Mouse (Mus musculus) G1E (cell line): Measurements from ENCODE around the gene Iglon5. TPM values are rescaled to one million over a fixed set of nuclear protein-coding genes. Genes with fewer than 3 reads are reported as not detected.

ENCODE experiments used
- ATAC-seq: 2 replicates; pipeline ENCODE4 v1.8.0; 2016; ENCODE audit warnings: mild to moderate bottlenecking; ENCODE audit not compliant: insufficient number of reproducible peaks, poor library complexity, low FRiP score, severe bottlenecking; ENCODE audit errors: extremely low read depth
- DNase-seq: peaks from one replicate; pipeline ENCODE4 v3.0.0; 2012; ENCODE audit warnings: low spot score
- H3K27me3 ChIP-seq: 2 replicates; pipeline ENCODE4 v1.6.1; 2012; ENCODE audit warnings: mild to moderate bottlenecking, low read length, inconsistent platforms; ENCODE audit not compliant: insufficient read depth
- H3K36me3 ChIP-seq: replicated peaks from 2 replicates; pipeline ENCODE3; 2012; ENCODE audit warnings: mild to moderate bottlenecking, inconsistent platforms
- H3K4me1 ChIP-seq: 2 replicates; pipeline ENCODE4 v1.6.1; 2012; ENCODE audit warnings: low read depth, low read length, inconsistent platforms, mixed read lengths; ENCODE audit not compliant: insufficient read depth
- H3K4me3 ChIP-seq: 2 replicates; pipeline ENCODE4 v1.5.1; 2012; ENCODE audit warnings: low read depth, mild to moderate bottlenecking, inconsistent platforms, low read length, moderate library complexity, mixed read lengths
- H3K9me3 ChIP-seq: replicated peaks from 2 replicates; pipeline ENCODE4 v1.6.1; 2012; ENCODE audit warnings: inconsistent platforms
- CTCF ChIP-seq: IDR thresholded peaks from 2 replicates; pipeline ENCODE4 v1.5.1; 2012; ENCODE audit warnings: low read depth, low read length, inconsistent platforms, mixed read lengths
- GATA1 ChIP-seq: IDR thresholded peaks from 2 replicates; pipeline ENCODE4 v1.6.1; 2012; ENCODE audit warnings: borderline replicate concordance, low read length, inconsistent platforms, mixed read lengths
- GATA2 ChIP-seq: IDR thresholded peaks from 2 replicates; pipeline ENCODE4 v1.6.1; 2012; ENCODE audit warnings: low read depth, low read length, inconsistent platforms, borderline replicate concordance
- POLR2AphosphoS5 ChIP-seq: IDR thresholded peaks from 2 replicates; pipeline ENCODE4 v1.6.1; 2012; ENCODE audit warnings: low read depth, low read length, inconsistent platforms; ENCODE audit not compliant: insufficient replicate concordance
- TAL1 ChIP-seq: conservative IDR thresholded peaks from 2 replicates; pipeline ENCODE4 v1.6.1; 2012; ENCODE audit warnings: low read depth, low read length, inconsistent platforms, mixed read lengths
- polyA plus RNA-seq: library from polyadenylated mRNA; stranded (reverse); fragments of >175 nt; gene quantifications from 2 replicates; pipeline ENCODE4 v1.2.3, GENCODE M21; 2012
- total RNA-seq, 2 experiments: library from RNA; stranded (forward) in 1 of 2; stranded (reverse) in 1 of 2; fragments of 200-1000 nt in 1 of 2; fragments of >200 nt in 1 of 2; fragmentation: Nextera tagmentation in 1 of 2; gene quantifications; 2 replicates each; pipeline ENCODE4 v1.2.3; 2014 to 2017

The Iglon5 gene
- total and polyA plus RNA-seq, 3 experiments, result 0.05 TPM; not detected in 2

- Histone ChIP-seq H3K27me3 (0 out of 2 replicates have a peak, but pooled peaks cover 2% of the 10 kb centered on the region), H3K4me1 (no peaks in the 10 kb centered on the region), H3K4me3 (no peak overlapping the region), H3K9me3 (no peaks in the 10 kb centered on the region), H3K36me3 (no peaks in the 10 kb centered on the region)
- DNase-seq (no peak), ATAC-seq (no peak)
- TF ChIP-seq GATA2 (no peak), GATA1 (no peak), CTCF (no peak)
Observed at GRCm38 (mm10) chr7:43515076-43515475, 25.2 kb upstream of the Iglon5 start.

GRCm38 (mm10) chr7:43512519-43512918, 22.6 kb upstream of the Iglon5 start:
- no peak for TF ChIP-seq GATA2
- no peak for TF ChIP-seq POLR2AphosphoS5
- no peak for TF ChIP-seq GATA1
- no peak for TF ChIP-seq CTCF
- no peak for TF ChIP-seq TAL1
- ATAC-seq (no peak), DNase-seq (no peak)
- no peaks in the 10 kb centered on the region for H3K9me3 ChIP-seq
- H3K4me1 ChIP-seq, result no peaks in the 10 kb centered on the region
- no peaks in the 10 kb centered on the region for H3K27me3 ChIP-seq
- H3K4me3 ChIP-seq, result no peak overlapping the region
- no peaks in the 10 kb centered on the region for H3K36me3 ChIP-seq

- no peaks in the 10 kb centered on the region for H3K9me3 ChIP-seq
- H3K36me3 ChIP-seq, result no peaks in the 10 kb centered on the region
- H3K4me1 ChIP-seq, result no peaks in the 10 kb centered on the region
- DNase-seq (no peak), ATAC-seq (no peak)
- H3K27me3 ChIP-seq, result no peaks in the 10 kb centered on the region
- H3K4me3 ChIP-seq, result no peak overlapping the region
- TF ChIP-seq GATA1, result no peak
- TF ChIP-seq POLR2AphosphoS5, result no peak
- no peak for TF ChIP-seq TAL1
- TF ChIP-seq CTCF, result no peak
- no peak for TF ChIP-seq GATA2
Observed at GRCm38 (mm10) chr7:43511707-43512478, 22.0 kb upstream of the Iglon5 start.

GRCm38 (mm10) chr7:43495343-43496021, 5.6 kb upstream of the Iglon5 start:
- ATAC-seq (no peak), DNase-seq (no peak)
- no peak overlapping the region for H3K4me3 ChIP-seq
- no peaks in the 10 kb centered on the region for H3K36me3 ChIP-seq
- no peaks in the 10 kb centered on the region for H3K27me3 ChIP-seq
- H3K9me3 ChIP-seq, result no peaks in the 10 kb centered on the region
- H3K4me1 ChIP-seq, result no peaks in the 10 kb centered on the region
- TF ChIP-seq CTCF, result no peak
- no peak for TF ChIP-seq GATA2
- TF ChIP-seq GATA1, result no peak
- no peak for TF ChIP-seq TAL1
- TF ChIP-seq POLR2AphosphoS5, result no peak

- ATAC-seq (no peak), DNase-seq (no peak)
- no peak overlapping the region for H3K4me3 ChIP-seq
- H3K36me3 ChIP-seq, result no peaks in the 10 kb centered on the region
- H3K9me3 ChIP-seq, result no peaks in the 10 kb centered on the region
- TF ChIP-seq CTCF, result no peak
- no peaks in the 10 kb centered on the region for H3K27me3 ChIP-seq
- no peaks in the 10 kb centered on the region for H3K4me1 ChIP-seq
Observed at GRCm38 (mm10) chr7:43490861-43491260, 986 bp upstream of the Iglon5 start.

GRCm38 (mm10) chr7:43490182-43490584, 308 bp upstream of the Iglon5 start:
- TF ChIP-seq CTCF (no peak), GATA1 (no peak), GATA2 (no peak), POLR2AphosphoS5 (no peak), TAL1 (no peak)
- H3K4me3 ChIP-seq, result no peak overlapping the region
- ATAC-seq (no peak), DNase-seq (no peak)
- no peaks in the 10 kb centered on the region for H3K4me1 ChIP-seq
- H3K9me3 ChIP-seq, result no peaks in the 10 kb centered on the region
- no peaks in the 10 kb centered on the region for H3K36me3 ChIP-seq
- no peaks in the 10 kb centered on the region for H3K27me3 ChIP-seq
